Mouse (Mus musculus): ENCODE measurements around the gene Sycn. TPM values are rescaled to one million over a fixed set of nuclear protein-coding genes. Genes with fewer than 3 reads are reported as not detected.

Sycn gene
- polyA plus RNA-seq, 1 experiment from 2014 or later, result not detected

Small RNAs within 50 kb of the gene (microRNA-seq; reads per million reads assigned to microRNA genes)
- gene Mir7049, result 0.62 reads per million

Other genes with a start within 250 kb of the Sycn start
- gene Selenov, start 249.7 kb upstream of the Sycn start, polyA plus RNA-seq (2015; fragmentation: Nextera tagmentation; extraction: Ambion mirVana), result 0.44 and 1.00 TPM in 2 replicates
- 29.3 and 41.5 TPM in 2 replicates for gene Dll3, start 238.6 kb upstream of the Sycn start, polyA plus RNA-seq (2015; fragmentation: Nextera tagmentation; extraction: Ambion mirVana)
- gene Timm50, start 228.8 kb upstream of the Sycn start, polyA plus RNA-seq (2015; fragmentation: Nextera tagmentation; extraction: Ambion mirVana), result 153 TPM in 2 replicates
- gene Supt5, start 202.1 kb upstream of the Sycn start, polyA plus RNA-seq (2015; fragmentation: Nextera tagmentation; extraction: Ambion mirVana), result 98.8 and 99.2 TPM in 2 replicates
- gene Rps16, start 190.2 kb upstream of the Sycn start, polyA plus RNA-seq (2015; fragmentation: Nextera tagmentation; extraction: Ambion mirVana), result 531 and 537 TPM in 2 replicates
- gene Plekhg2, start 168.3 kb upstream of the Sycn start, polyA plus RNA-seq (2015; fragmentation: Nextera tagmentation; extraction: Ambion mirVana), result 34.5 and 37.6 TPM in 2 replicates
- gene Zfp36, start 160.6 kb upstream of the Sycn start, polyA plus RNA-seq (2015; fragmentation: Nextera tagmentation; extraction: Ambion mirVana), result 3.1 and 4.2 TPM in 2 replicates
- 43.4 and 49.5 TPM in 2 replicates for gene Med29, start 148.2 kb upstream of the Sycn start, polyA plus RNA-seq (2015; fragmentation: Nextera tagmentation; extraction: Ambion mirVana)
- 97.9 and 99.2 TPM in 2 replicates for gene Paf1, start 147.9 kb upstream of the Sycn start, polyA plus RNA-seq (2015; fragmentation: Nextera tagmentation; extraction: Ambion mirVana)
- 3.0 and 4.7 TPM in 2 replicates for gene Gmfg, start 103.4 kb upstream of the Sycn start, polyA plus RNA-seq (2015; fragmentation: Nextera tagmentation; extraction: Ambion mirVana)
- gene Lrfn1, start 88.9 kb upstream of the Sycn start, polyA plus RNA-seq (2015; fragmentation: Nextera tagmentation; extraction: Ambion mirVana), result 9.1 and 11.8 TPM in 2 replicates
- gene Ifnl2, start 30.4 kb upstream of the Sycn start, polyA plus RNA-seq (2015; fragmentation: Nextera tagmentation; extraction: Ambion mirVana), result not detected in 2 replicates
- not detected in 2 replicates for gene Ifnl3, start 18.0 kb upstream of the Sycn start, polyA plus RNA-seq (2015; fragmentation: Nextera tagmentation; extraction: Ambion mirVana)
- gene Nccrp1, start 6.4 kb downstream of the Sycn start, polyA plus RNA-seq (2015; fragmentation: Nextera tagmentation; extraction: Ambion mirVana), result not detected in 2 replicates
- 20.0 and 25.7 TPM in 2 replicates for gene Samd4b, start 57.3 kb downstream of the Sycn start, polyA plus RNA-seq (2015; fragmentation: Nextera tagmentation; extraction: Ambion mirVana)
- gene Pak4, start 57.3 kb downstream of the Sycn start, polyA plus RNA-seq (2015; fragmentation: Nextera tagmentation; extraction: Ambion mirVana), result 25.6 and 28.0 TPM in 2 replicates
- gene Acp7, start 90.4 kb downstream of the Sycn start, polyA plus RNA-seq (2015; fragmentation: Nextera tagmentation; extraction: Ambion mirVana), result not detected in 2 replicates
- 5.7 and 5.8 TPM in 2 replicates for gene Fbxo27, start 152.0 kb downstream of the Sycn start, polyA plus RNA-seq (2015; fragmentation: Nextera tagmentation; extraction: Ambion mirVana)
- gene Fbxo17, start 175.9 kb downstream of the Sycn start, polyA plus RNA-seq (2015; fragmentation: Nextera tagmentation; extraction: Ambion mirVana), result 3.3 and 4.0 TPM in 2 replicates
- 108 and 112 TPM in 2 replicates for gene Mrps12, start 200.9 kb downstream of the Sycn start, polyA plus RNA-seq (2015; fragmentation: Nextera tagmentation; extraction: Ambion mirVana)
- 22.4 and 22.9 TPM in 2 replicates for gene Sars2, start 201.1 kb downstream of the Sycn start, polyA plus RNA-seq (2015; fragmentation: Nextera tagmentation; extraction: Ambion mirVana)
- gene Ccer2, start 215.3 kb downstream of the Sycn start, polyA plus RNA-seq (2015; fragmentation: Nextera tagmentation; extraction: Ambion mirVana), result 0.26 and 0.58 TPM in 2 replicates
- gene Sirt2, start 225.8 kb downstream of the Sycn start, polyA plus RNA-seq (2015; fragmentation: Nextera tagmentation; extraction: Ambion mirVana), result 102 and 108 TPM in 2 replicates
- gene Nfkbib, start 226.6 kb downstream of the Sycn start, polyA plus RNA-seq (2015; fragmentation: Nextera tagmentation; extraction: Ambion mirVana), result 52.7 and 56.7 TPM in 2 replicates
- 1.9 and 2.3 TPM in 2 replicates for gene Rinl, start 248.1 kb downstream of the Sycn start, polyA plus RNA-seq (2015; fragmentation: Nextera tagmentation; extraction: Ambion mirVana)

Data from midbrain, embryonic 13.5 days (tissue).